Mouse (Mus musculus) embryonic fibroblast, embryonic 13.5 days (primary cell): ENCODE data around the gene Capn1.

Experiments used
- CTCF ChIP-seq: IDR thresholded peaks from 2 replicates; pipeline ENCODE4 v1.5.1; 2011; ENCODE audit warnings: mild to moderate bottlenecking, control low read depth, low read length, moderate library complexity, borderline replicate concordance; ENCODE audit not compliant: insufficient read depth
- POLR2A ChIP-seq: IDR thresholded peaks from 2 replicates; pipeline ENCODE4 v1.6.1; 2011; ENCODE audit warnings: low read depth, mild to moderate bottlenecking, control low read depth, low read length, moderate library complexity

GRCm38 (mm10) chr19:5975676-5976075 is 40.0 kb downstream of the Capn1 start:
- TF ChIP-seq CTCF (no peak), POLR2A (no peak)
